Mouse (Mus musculus) ovary, postnatal 36 days (tissue): ENCODE results near the gene 4930415L06Rik.

Source experiments
- DNase-seq: peaks from one replicate; pipeline ENCODE4 v3.0.0; 2022; ENCODE audit warnings: low spot score, mixed read lengths

The 4930415L06Rik gene

GRCm38 (mm10) chrX:89932752-89933151, at the start of gene 4930415L06Rik:
Gene 4930415L06Rik, minus strand, starts transcription at chrX:89932852.
- no peak for DNase-seq

GRCm38 (mm10) chrX:89978621-89979020, 46.0 kb upstream of the 4930415L06Rik start:
- DNase-seq, result no peak

GRCm38 (mm10) chrX:89904871-89905270, 27.8 kb downstream of the 4930415L06Rik start:
- no peak for DNase-seq
